Mouse (Mus musculus) liver, embryonic 13.5 days (tissue): ENCODE results near the gene Slc39a11. TPM values are rescaled to one million over a fixed set of nuclear protein-coding genes. Genes with fewer than 3 reads are reported as not detected.
A peak's percentile ranks its signal among the peaks of the same experiment; 100 is the strongest.
"Not testable (repeated sequence)": the region's sequence is repeated elsewhere in the genome, so short reads cannot be mapped to it uniquely, and the experiment has no call there.

ENCODE experiments used
- ATAC-seq: fragments of 200-750 bp; cut with Nextera tagmentation; 2 replicates; pipeline ENCODE4 v1.8.0; 2017; ENCODE audit warnings: low read depth, mild to moderate bottlenecking, moderate number of reproducible peaks, moderate library complexity
- DNase-seq: peaks from one replicate; pipeline ENCODE4 v3.0.0; 2022
- H3K27ac ChIP-seq: fragments of 300-500 bp; sonication (generic); 2 replicates; pipeline ENCODE4 v1.5.1; 2015; ENCODE audit warnings: moderate library complexity, mild to moderate bottlenecking, inconsistent platforms
- H3K27me3 ChIP-seq: fragments of 300-500 bp; sonication (generic); 2 replicates; pipeline ENCODE4 v1.6.1; 2015; ENCODE audit warnings: mild to moderate bottlenecking, inconsistent platforms
- H3K36me3 ChIP-seq: fragments of 300-500 bp; sonication (generic); 2 replicates; pipeline ENCODE4 v1.6.1; 2015; ENCODE audit warnings: mild to moderate bottlenecking, inconsistent platforms
- H3K4me1 ChIP-seq: fragments of 300-500 bp; sonication (generic); replicated peaks from 2 replicates; pipeline ENCODE4 v1.6.1; 2015; ENCODE audit warnings: inconsistent platforms
- H3K4me2 ChIP-seq: fragments of 300-500 bp; sonication (generic); 2 replicates; pipeline ENCODE4 v1.6.1; 2015; ENCODE audit warnings: inconsistent platforms, mild to moderate bottlenecking, moderate library complexity
- H3K4me3 ChIP-seq: fragments of 300-500 bp; sonication (generic); replicated peaks from 2 replicates; pipeline ENCODE4 v1.5.1; 2015; ENCODE audit warnings: mild to moderate bottlenecking, inconsistent platforms
- H3K9ac ChIP-seq: fragments of 300-500 bp; sonication (generic); 2 replicates; pipeline ENCODE4 v1.6.1; 2015; ENCODE audit warnings: mild to moderate bottlenecking, inconsistent platforms
- H3K9me3 ChIP-seq: fragments of 300-500 bp; sonication (generic); replicated peaks from 2 replicates; pipeline ENCODE4 v1.6.1; 2016; ENCODE audit warnings: inconsistent platforms
- WGBS: fragments of 180-500 bp; shearing (Covaris S2); methylation state at CpG from one replicate; pipeline ENCODE4 v1.1.7; 2015; ENCODE audit not compliant: insufficient replicate concordance; 5-methylcytosine and 5-hydroxymethylcytosine counted together
- polyA plus RNA-seq: library from polyadenylated mRNA; unstranded; fragments of >200 nt; fragmentation: Nextera tagmentation; extraction: Ambion mirVana; gene quantifications from 2 replicates; pipeline ENCODE4 v1.2.1, GENCODE M21; 2015

Slc39a11 gene
- polyA plus RNA-seq, 1 experiment from 2014 or later: 15.0 TPM

GRCm38 (mm10) chr11:113595144-113595543 lies 54.7 kb downstream of the Slc39a11 start:
- Histone ChIP-seq H3K4me2 (no peak overlapping the region), H3K4me3 (no peak overlapping the region), H3K4me1 (no peaks in the 10 kb centered on the region), H3K9me3 (no peaks in the 10 kb centered on the region), H3K36me3 (no peaks in the 10 kb centered on the region), H3K27ac (no peak overlapping the region), H3K27me3 (no peaks in the 10 kb centered on the region), H3K9ac (no peak overlapping the region)
- DNase-seq: no peak
- 64% methylated on average over 5 of the region's 5 CpGs for WGBS
- ATAC-seq: no peak

- H3K27ac ChIP-seq: no peak overlapping the region
- H3K4me3 ChIP-seq: no peak overlapping the region
- H3K9me3 ChIP-seq: no peaks in the 10 kb centered on the region
- WGBS: 54% methylated on average over 3 of the region's 3 CpGs
- H3K4me1 ChIP-seq: 0 out of 2 replicates have a peak, but pooled peaks cover 4% of the 10 kb centered on the region
- no peak for DNase-seq
- H3K27me3 ChIP-seq: no peaks in the 10 kb centered on the region
- no peak overlapping the region for H3K9ac ChIP-seq
- H3K36me3 ChIP-seq: no peaks in the 10 kb centered on the region
- H3K4me2 ChIP-seq: no peak overlapping the region
- no peak for ATAC-seq
Observed at GRCm38 (mm10) chr11:113588936-113589335, 60.9 kb downstream of the Slc39a11 start.

DNA sequence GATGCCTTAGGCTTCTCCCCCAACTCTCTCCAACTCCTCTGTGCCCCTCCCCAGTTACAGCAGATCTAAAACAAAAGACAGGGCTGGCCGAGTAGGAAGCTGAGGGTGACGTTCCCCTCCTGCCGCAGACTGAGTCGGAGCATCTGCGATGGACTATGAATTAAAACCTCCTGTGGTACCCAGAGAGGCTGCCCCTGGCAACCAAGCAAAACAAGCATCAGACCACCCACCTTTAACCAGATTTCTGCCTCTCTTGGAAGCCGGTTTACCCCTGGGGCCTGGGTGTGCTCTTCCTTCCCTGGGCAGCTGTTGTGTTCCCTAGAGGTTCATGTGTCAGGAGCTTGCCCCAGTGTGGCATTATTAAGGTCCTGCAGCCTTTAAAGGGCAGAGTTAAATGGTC lies 63.5 kb downstream of the Slc39a11 start:
- Histone ChIP-seq H3K9me3 (no peaks in the 10 kb centered on the region), H3K4me2 (no peak overlapping the region), H3K27ac (no peak overlapping the region), H3K9ac (no peak overlapping the region), H3K27me3 (no peaks in the 10 kb centered on the region), H3K36me3 (no peaks in the 10 kb centered on the region), H3K4me3 (no peak overlapping the region), H3K4me1 (0 out of 2 replicates have a peak, but pooled peaks cover 4% of the 10 kb centered on the region)
- DNase-seq (no peak), ATAC-seq (no peak)
- 70% methylated on average over 6 of the region's 6 CpGs for WGBS

DNA sequence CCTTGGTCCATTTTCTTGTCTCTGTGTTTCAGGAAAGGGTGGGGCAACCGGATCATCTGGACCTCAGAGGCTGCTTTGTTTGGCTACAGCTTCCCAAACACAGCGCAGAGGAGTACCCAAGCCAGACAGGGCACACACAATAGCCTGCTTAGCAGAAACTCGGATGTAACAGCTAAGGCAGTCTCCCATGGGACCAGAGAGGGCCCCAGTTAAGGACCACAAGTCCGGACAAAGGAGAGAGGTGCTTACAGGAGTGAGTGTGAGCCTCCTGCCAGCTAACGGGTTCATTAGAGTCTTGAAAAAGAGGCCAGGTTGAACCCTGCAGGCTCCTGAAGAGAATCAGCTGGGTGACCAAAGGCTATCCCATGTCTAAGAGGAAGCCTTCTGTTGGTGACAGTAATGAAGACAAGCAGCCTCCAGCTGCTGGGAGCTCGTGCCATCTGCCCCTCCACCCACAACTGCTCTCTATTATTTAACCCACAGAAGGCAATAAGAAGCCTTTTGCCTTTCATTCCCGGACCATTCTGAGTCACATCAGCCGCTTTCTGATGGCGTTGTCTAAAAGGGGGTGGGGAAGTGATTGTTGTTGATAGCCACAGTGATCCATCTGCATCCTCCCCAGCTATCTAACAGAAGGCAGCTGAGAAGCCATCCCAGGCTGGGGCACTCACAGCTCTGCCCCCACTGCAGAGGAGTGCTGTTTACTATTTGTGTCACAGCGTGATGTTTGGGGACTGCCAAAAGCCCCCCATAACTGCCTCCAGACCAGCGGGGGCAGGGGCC lies 65.8 kb downstream of the Slc39a11 start:
- no peaks in the 10 kb centered on the region for H3K36me3 ChIP-seq
- WGBS: 54% methylated on average over 11 of the region's 11 CpGs
- H3K27me3 ChIP-seq: no peaks in the 10 kb centered on the region
- no peak for DNase-seq
- H3K27ac ChIP-seq: no peak overlapping the region
- H3K9me3 ChIP-seq: no peaks in the 10 kb centered on the region
- 0 out of 2 replicates have a peak, but pooled peaks cover under 1% of the 10 kb centered on the region for H3K4me1 ChIP-seq
- no peak overlapping the region for H3K9ac ChIP-seq
- ATAC-seq: no peak
- no peak overlapping the region for H3K4me3 ChIP-seq
- H3K4me2 ChIP-seq: no peak overlapping the region

DNA sequence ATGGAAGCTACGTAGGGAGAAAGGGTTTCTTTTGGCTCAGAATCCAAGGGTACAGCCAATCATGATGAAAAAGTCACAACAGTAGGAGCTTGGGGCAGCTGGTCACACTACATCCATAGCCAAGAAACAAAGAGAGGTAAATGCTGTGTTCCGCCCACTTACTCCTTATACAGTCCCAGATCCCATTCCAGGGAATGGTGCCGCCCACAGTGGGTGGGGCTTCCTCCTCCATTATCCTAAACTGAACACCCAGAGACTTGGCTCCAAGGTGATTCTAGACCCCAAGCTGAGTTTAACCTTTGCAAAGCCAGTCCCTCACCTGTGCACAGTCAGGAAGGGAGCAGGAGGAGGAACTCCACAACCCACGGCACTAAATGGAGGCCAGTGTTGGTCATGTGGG lies 72.7 kb downstream of the Slc39a11 start:
- ATAC-seq: no peak
- Histone ChIP-seq H3K4me3 (no peak overlapping the region), H3K9me3 (no peaks in the 10 kb centered on the region), H3K27me3 (no peaks in the 10 kb centered on the region), H3K9ac (no peak overlapping the region), H3K4me1 (no peaks in the 10 kb centered on the region), H3K4me2 (no peak overlapping the region), H3K36me3 (no peaks in the 10 kb centered on the region), H3K27ac (no peak overlapping the region)
- WGBS: 64% methylated on average over 4 of the region's 4 CpGs
- no peak for DNase-seq

GRCm38 (mm10) chr11:113572641-113573040 lies 77.2 kb downstream of the Slc39a11 start:
- Histone ChIP-seq H3K9ac (no peak overlapping the region), H3K4me2 (no peak overlapping the region), H3K36me3 (no peaks in the 10 kb centered on the region), H3K9me3 (no peaks in the 10 kb centered on the region), H3K27me3 (no peaks in the 10 kb centered on the region), H3K4me3 (no peak overlapping the region), H3K27ac (no peak overlapping the region), H3K4me1 (no peaks in the 10 kb centered on the region)
- no peak for DNase-seq
- ATAC-seq: no peak
- 57% methylated on average over 6 of the region's 6 CpGs for WGBS

- Histone ChIP-seq H3K9ac (no peak overlapping the region), H3K4me2 (no peak overlapping the region), H3K4me1 (no peaks in the 10 kb centered on the region), H3K27me3 (no peaks in the 10 kb centered on the region), H3K4me3 (no peak overlapping the region), H3K27ac (no peak overlapping the region), H3K36me3 (no peaks in the 10 kb centered on the region), H3K9me3 (no peaks in the 10 kb centered on the region)
- DNase-seq (no peak), ATAC-seq (no peak)
Observed at GRCm38 (mm10) chr11:113571616-113572015, 78.3 kb downstream of the Slc39a11 start.

DNA sequence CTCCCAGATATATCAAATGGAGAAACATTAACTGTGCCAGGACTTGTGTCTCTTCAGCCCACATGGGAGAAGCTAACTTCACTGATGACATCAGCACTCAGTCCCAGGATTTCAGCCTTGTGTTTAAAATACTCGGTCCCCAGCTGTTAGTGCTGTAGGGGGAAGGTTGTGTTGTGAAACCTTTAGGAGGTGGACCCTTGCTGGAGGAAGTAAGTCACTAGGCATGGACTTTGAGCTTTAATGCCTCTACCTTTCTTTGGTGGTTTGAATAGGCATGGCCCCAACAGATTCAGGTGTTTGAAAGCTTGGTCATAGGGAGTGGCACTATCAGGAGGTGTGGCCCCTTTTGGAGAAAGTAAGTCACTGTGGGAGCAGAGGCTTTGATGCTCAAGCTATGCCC lies 80.9 kb downstream of the Slc39a11 start:
- peaks cover 20% of the 10 kb centered on the region for H3K4me1 ChIP-seq
- H3K9me3 ChIP-seq: no peaks in the 10 kb centered on the region
- H3K4me3 ChIP-seq: no peak overlapping the region
- H3K27ac ChIP-seq: no peak overlapping the region
- 45% methylated on average over 1 of the region's 1 CpGs for WGBS
- H3K4me2 ChIP-seq: no peak overlapping the region
- no peak for DNase-seq
- no peaks in the 10 kb centered on the region for H3K36me3 ChIP-seq
- H3K9ac ChIP-seq: no peak overlapping the region
- H3K27me3 ChIP-seq: no peaks in the 10 kb centered on the region
- no peak for ATAC-seq

- WGBS: 72% methylated on average over 2 of the region's 2 CpGs
- H3K4me3 ChIP-seq, H3K27ac ChIP-seq, H3K9ac ChIP-seq, ATAC-seq, H3K4me2 ChIP-seq, H3K27me3 ChIP-seq, H3K36me3 ChIP-seq, H3K9me3 ChIP-seq, DNase-seq: not testable (repeated sequence)
- H3K4me1 ChIP-seq: peaks cover 23% of the 10 kb centered on the region
Observed at GRCm38 (mm10) chr11:113567926-113568325, 82.0 kb downstream of the Slc39a11 start.

GRCm38 (mm10) chr11:113565006-113565995 lies 84.6 kb downstream of the Slc39a11 start:
- H3K36me3 ChIP-seq: peaks cover 9% of the 10 kb centered on the region; the same call in 1 of the 2 replicates
- peak overlapping the region; percentile 64 for H3K4me3 ChIP-seq
- H3K9me3 ChIP-seq: no peaks in the 10 kb centered on the region
- peak overlapping the region; percentile 66 for H3K9ac ChIP-seq
- H3K4me1 ChIP-seq: peaks cover 35% of the 10 kb centered on the region
- no peaks in the 10 kb centered on the region for H3K27me3 ChIP-seq
- no peak overlapping the region for H3K27ac ChIP-seq
- WGBS: 8% methylated on average over 34 of the region's 34 CpGs
- H3K4me2 ChIP-seq: peak overlapping the region; percentile 85
- DNase-seq (peak; percentile 72), ATAC-seq (peak; percentile 82)

GRCm38 (mm10) chr11:113562326-113562725 lies 87.6 kb downstream of the Slc39a11 start:
- WGBS: 76% methylated on average over 8 of the region's 8 CpGs
- no peak overlapping the region for H3K27ac ChIP-seq
- ATAC-seq: no peak

More at GRCm38 (mm10) chr11:113562326-113562725, 87.6 kb downstream of the Slc39a11 start:
- Histone ChIP-seq H3K36me3 (peaks cover 13% of the 10 kb centered on the region; the same call in 1 of the 2 replicates), H3K9ac (no peak overlapping the region), H3K9me3 (no peaks in the 10 kb centered on the region), H3K4me3 (no peak overlapping the region), H3K4me1 (peaks cover 42% of the 10 kb centered on the region), H3K4me2 (no peak overlapping the region), H3K27me3 (no peaks in the 10 kb centered on the region)
- DNase-seq: no peak
